In the genomic region with DNA sequence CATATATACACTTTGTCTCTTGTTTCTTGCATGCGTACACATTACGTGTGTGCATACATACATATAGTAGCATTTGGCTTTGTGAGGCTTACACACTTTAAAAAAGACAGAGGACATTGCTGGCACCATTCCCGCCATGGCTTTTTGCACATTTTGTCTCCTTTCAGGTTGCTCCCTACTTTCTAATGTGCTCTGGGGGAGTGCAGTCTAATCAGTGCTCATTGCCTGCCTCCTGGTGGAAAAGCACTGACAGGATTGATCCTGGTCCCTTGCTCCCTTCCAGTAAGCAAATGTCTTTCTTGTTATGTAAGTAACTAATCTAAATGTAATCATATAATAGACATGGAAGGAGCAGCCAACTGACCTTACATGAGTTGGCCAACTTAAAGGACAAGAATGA, we compare ENCODE assay signal across 10 mouse cellular contexts.
DNase-seq lines count a peak whose midpoint lies in the region; ATAC-seq and TF ChIP-seq lines count a peak whose summit lies in the region.
"Had no signal": no experiment of that assay in that cellular context is flagged by ENCODE, and none has a peak within 500 bp of the region (broad histone marks: within the 10 kb centered on the region; RNA-seq: fewer than 3 reads in every experiment).

No protein-coding gene starts in this region.

- no peak overlapping the region for H3K4me3 ChIP-seq in cerebellum, adult 2 months (replicated peaks; ENCODE audit: insufficient read depth, low read depth, low read length)
- H3K4me3 ChIP-seq in intestine, postnatal 0 days (ENCODE audit: low read depth, low read length) = no peak overlapping the region
- no peak overlapping the region for H3K4me3 ChIP-seq in intestine, embryonic 15.5 days (replicated peaks)
- H3K4me3 ChIP-seq in liver, postnatal 0 days (ENCODE audit: low read depth, low read length) = no peak overlapping the region
- no peak overlapping the region for H3K4me3 ChIP-seq in lung, postnatal 0 days (ENCODE audit: low read depth, low read length)

- no peaks in the 10 kb centered on the region for H3K27me3 ChIP-seq in cerebellum, adult 2 months (ENCODE audit: control insufficient read depth, insufficient read depth, low read length)
- no peaks in the 10 kb centered on the region for H3K27me3 ChIP-seq in intestine, postnatal 0 days (replicated peaks; ENCODE audit: control insufficient read depth, insufficient read depth, low read length)
- no peaks in the 10 kb centered on the region for H3K27me3 ChIP-seq in intestine, embryonic 15.5 days (replicated peaks)
- H3K27me3 ChIP-seq in liver, postnatal 0 days (ENCODE audit: insufficient read depth, low read length) = no peaks in the 10 kb centered on the region
- no peaks in the 10 kb centered on the region for H3K27me3 ChIP-seq in lung, postnatal 0 days (replicated peaks; ENCODE audit: insufficient read depth, low read length)

- peak; percentile 20; the same call in 1 of the 2 replicates for TF ChIP-seq CTCF in cerebellum, adult 2 months (IDR thresholded peaks at IDR 0.05; ENCODE audit: borderline replicate concordance, insufficient read depth, low read depth, low read length)
- peak; percentile 64 for TF ChIP-seq CTCF in intestine, postnatal 0 days (IDR thresholded peaks at IDR 0.05; ENCODE audit: low read depth)
- peak; percentile 54 for TF ChIP-seq CTCF in liver, postnatal 0 days (IDR thresholded peaks at IDR 0.05; ENCODE audit: low read depth)
- TF ChIP-seq CTCF in lung, postnatal 0 days (IDR thresholded peaks at IDR 0.05) = peak; percentile 72

- H3K4me1 ChIP-seq in cerebellum, adult 2 months (ENCODE audit: control insufficient read depth, insufficient read depth, low read length) = peaks cover 5% of the 10 kb centered on the region; the same call in 1 of the 2 replicates
- H3K4me1 ChIP-seq in intestine, postnatal 0 days (replicated peaks; ENCODE audit: control insufficient read depth, insufficient read depth, low read length) = no peaks in the 10 kb centered on the region
- 0 out of 2 replicates have a peak, but pooled peaks cover 9% of the 10 kb centered on the region for H3K4me1 ChIP-seq in intestine, embryonic 15.5 days (replicated peaks)
- peaks cover 4% of the 10 kb centered on the region; the same call in 1 of the 2 replicates for H3K4me1 ChIP-seq in liver, postnatal 0 days (ENCODE audit: insufficient read depth)
- 0 out of 2 replicates have a peak, but pooled peaks cover 3% of the 10 kb centered on the region for H3K4me1 ChIP-seq in lung, postnatal 0 days (ENCODE audit: insufficient read depth, low read depth, low read length)

- H3K9ac ChIP-seq in intestine, postnatal 0 days (ENCODE audit: low read depth, low read length) = no peak overlapping the region
- H3K9ac ChIP-seq in intestine, embryonic 15.5 days = no peak overlapping the region
- no peak overlapping the region for H3K9ac ChIP-seq in liver, postnatal 0 days (replicated peaks)
- no peak overlapping the region for H3K9ac ChIP-seq in lung, postnatal 0 days (replicated peaks; ENCODE audit: low read depth)

- WGBS in cerebellum, adult 2 months = 93% methylated on average over 3 of the region's 3 CpGs
- WGBS in intestine, postnatal 0 days = 88% methylated on average over 3 of the region's 3 CpGs
- 83% methylated on average over 3 of the region's 3 CpGs for WGBS in intestine, embryonic 15.5 days
- WGBS in liver, postnatal 0 days (ENCODE audit: insufficient replicate concordance) = 85% methylated on average over 3 of the region's 3 CpGs
- 78% methylated on average over 3 of the region's 3 CpGs for WGBS in lung, postnatal 0 days

- no peak overlapping the region for H3K4me2 ChIP-seq in intestine, postnatal 0 days (replicated peaks; ENCODE audit: low read depth)
- no peak overlapping the region for H3K4me2 ChIP-seq in intestine, embryonic 15.5 days (replicated peaks)
- no peak overlapping the region for H3K4me2 ChIP-seq in liver, postnatal 0 days (ENCODE audit: low read depth, low read length)
- no peak overlapping the region for H3K4me2 ChIP-seq in lung, postnatal 0 days (replicated peaks; ENCODE audit: low read depth, low read length)

- no peak for TF ChIP-seq EP300 in liver, postnatal 0 days (IDR thresholded peaks at IDR 0.05; ENCODE audit: low read depth)
- TF ChIP-seq EP300 in lung, postnatal 0 days (IDR thresholded peaks at IDR 0.05) = no peak

- no peaks in the 10 kb centered on the region for H3K36me3 ChIP-seq in intestine, postnatal 0 days (ENCODE audit: control insufficient read depth, insufficient read depth)
- H3K36me3 ChIP-seq in intestine, embryonic 15.5 days = no peaks in the 10 kb centered on the region
- no peaks in the 10 kb centered on the region for H3K36me3 ChIP-seq in liver, postnatal 0 days (replicated peaks; ENCODE audit: insufficient read depth, low read length)
- no peaks in the 10 kb centered on the region for H3K36me3 ChIP-seq in lung, postnatal 0 days (ENCODE audit: insufficient read depth, low read length)

- H3K27ac ChIP-seq in cerebellum, adult 2 months (ENCODE audit: insufficient read depth, low read length) = no peak overlapping the region
- H3K27ac ChIP-seq in intestine, postnatal 0 days (ENCODE audit: low read depth, low read length) = no peak overlapping the region
- H3K27ac ChIP-seq in intestine, embryonic 15.5 days = no peak overlapping the region
- no peak overlapping the region for H3K27ac ChIP-seq in liver, postnatal 0 days (ENCODE audit: low read depth)
- H3K27ac ChIP-seq in lung, postnatal 0 days (ENCODE audit: low read length) = no peak overlapping the region

- H3K9me3 ChIP-seq in intestine, postnatal 0 days (ENCODE audit: control insufficient read depth) = no peaks in the 10 kb centered on the region
- no peaks in the 10 kb centered on the region for H3K9me3 ChIP-seq in intestine, embryonic 15.5 days
- no peaks in the 10 kb centered on the region for H3K9me3 ChIP-seq in liver, postnatal 0 days (ENCODE audit: low read length)
- H3K9me3 ChIP-seq in lung, postnatal 0 days (ENCODE audit: low read length) = no peaks in the 10 kb centered on the region

- no peak for ATAC-seq in intestine, postnatal 0 days
- no peak for ATAC-seq in intestine, embryonic 15.5 days
- peak; percentile 50; the same call in 1 of the 2 replicates for ATAC-seq in liver, postnatal 0 days
- ATAC-seq in lung, postnatal 0 days = peak; percentile 67
- ATAC-seq: intestine, embryonic 16.5 days had no signal

- DNase-seq in cerebellum, adult 2 months = peak in 1 of 2 experiments; percentile 22
- DNase-seq in cerebellum, postnatal 4 days (ENCODE audit: low spot score in 2 of 2) = no peak
- DNase-seq in liver, postnatal 0 days = no peak
- DNase-seq in liver = no peak
- peak; percentile 49 for DNase-seq in lung, postnatal 0 days (ENCODE audit: low spot score)
- no peak for DNase-seq in thymus, postnatal 4 days
- DNase-seq: adrenal gland, postnatal 10 days had no signal

- no peak for TF ChIP-seq POLR2A in cerebellum, adult 2 months (IDR thresholded peaks at IDR 0.05; ENCODE audit: borderline replicate concordance, insufficient read depth, low read length)

Comparison
In these comparisons a context has a peak if more than half of its experiments do, and no peak if none do; other contexts are left out.
1. CTCF ChIP-seq: peak in every context shown above with its lines; median percentile 72 in lung, postnatal 0 days; 64 in intestine, postnatal 0 days; 54 in liver, postnatal 0 days; 20 in cerebellum, adult 2 months.
2. ATAC-seq: peak in liver, postnatal 0 days (single experiment) and lung, postnatal 0 days (single experiment); none in intestine, postnatal 0 days (single experiment) and intestine, embryonic 15.5 days (single experiment).